Mouse (Mus musculus): Measurements from ENCODE around the gene Flnb. TPM values are rescaled to one million over a fixed set of nuclear protein-coding genes. Genes with fewer than 3 reads are reported as not detected.

Gene Flnb
- polyA plus RNA-seq, 1 experiment from 2014 or later, result 11.2 TPM

GRCm38 (mm10) chr14:7938809-7939784 lies 121.3 kb downstream of the Flnb start:
- 85% methylated on average over 19 of the region's 19 CpGs for WGBS
- Histone ChIP-seq H3K27ac (replicated peaks in 1 of 2; ENCODE audit: control insufficient read depth in 1 of 2, insufficient read depth in 1 of 2, low read depth in 2 of 2, low read length in 2 of 2) (no peak overlapping the region), H3K4me2 (ENCODE audit: low read length) (no peak overlapping the region), H3K4me1 (ENCODE audit: control insufficient read depth in 2 of 2, insufficient read depth in 2 of 2, low read length in 2 of 2) (peaks cover 18 to 30% of the 10 kb centered on the region in 2 experiments), H3K36me3 (ENCODE audit: control insufficient read depth, insufficient read depth, low read length) (peaks cover 38% of the 10 kb centered on the region), H3K9ac (ENCODE audit: low read length) (no peak overlapping the region), H3K4me3 (ENCODE audit: control insufficient read depth in 1 of 2, insufficient read depth in 1 of 2, low read depth in 1 of 2, low read length in 2 of 2) (no peak overlapping the region), H3K27me3 (ENCODE audit: control insufficient read depth, insufficient read depth, low read length) (no peaks in the 10 kb centered on the region), H3K9me3 (ENCODE audit: control insufficient read depth, low read length) (no peaks in the 10 kb centered on the region)
- no peak for ATAC-seq (ENCODE audit: insufficient number of reproducible peaks, insufficient read depth, low FRiP score, low read depth)

- 30% methylated on average over 5 of the region's 5 CpGs for WGBS
- ATAC-seq (ENCODE audit: insufficient number of reproducible peaks, insufficient read depth, low FRiP score, low read depth), result no peak
- peak overlapping the region; percentile 20 to 56 for H3K27ac ChIP-seq (replicated peaks in 1 of 2; ENCODE audit: control insufficient read depth in 1 of 2, insufficient read depth in 1 of 2, low read depth in 2 of 2, low read length in 2 of 2)
Observed at GRCm38 (mm10) chr14:7941413-7941812, 123.7 kb downstream of the Flnb start.

GRCm38 (mm10) chr14:7943101-7943800 lies 125.5 kb downstream of the Flnb start:
- H3K36me3 ChIP-seq (ENCODE audit: control insufficient read depth, insufficient read depth, low read length), result peaks cover 43% of the 10 kb centered on the region
- ATAC-seq (ENCODE audit: insufficient number of reproducible peaks, insufficient read depth, low FRiP score, low read depth), result peak; percentile 49; the same call in 1 of the 2 replicates
- no peak overlapping the region for H3K4me2 ChIP-seq (ENCODE audit: low read length)
- peaks cover 26 to 39% of the 10 kb centered on the region in 2 experiments for H3K4me1 ChIP-seq (ENCODE audit: control insufficient read depth in 2 of 2, insufficient read depth in 2 of 2, low read length in 2 of 2)
- no peaks in the 10 kb centered on the region for H3K9me3 ChIP-seq (ENCODE audit: control insufficient read depth, low read length)
- H3K27me3 ChIP-seq (ENCODE audit: control insufficient read depth, insufficient read depth, low read length), result no peaks in the 10 kb centered on the region
- no peak overlapping the region for H3K4me3 ChIP-seq (ENCODE audit: control insufficient read depth in 1 of 2, insufficient read depth in 1 of 2, low read depth in 1 of 2, low read length in 2 of 2)
- H3K27ac ChIP-seq (replicated peaks in 1 of 2; ENCODE audit: control insufficient read depth in 1 of 2, insufficient read depth in 1 of 2, low read depth in 2 of 2, low read length in 2 of 2), result peak overlapping the region in 1 of 2 experiments; percentile 50; a peak in 1 of 4 replicates
- WGBS, result 65% methylated on average over 7 of the region's 7 CpGs
- no peak overlapping the region; the same call in 1 of the 2 replicates for H3K9ac ChIP-seq (ENCODE audit: low read length)

More at GRCm38 (mm10) chr14:7941413-7941812, 123.7 kb downstream of the Flnb start:
- H3K36me3 ChIP-seq (ENCODE audit: control insufficient read depth, insufficient read depth, low read length), result peaks cover 37% of the 10 kb centered on the region
- no peaks in the 10 kb centered on the region for H3K27me3 ChIP-seq (ENCODE audit: control insufficient read depth, insufficient read depth, low read length)
- H3K9ac ChIP-seq (ENCODE audit: low read length), result no peak overlapping the region
- H3K4me3 ChIP-seq (ENCODE audit: control insufficient read depth in 1 of 2, insufficient read depth in 1 of 2, low read depth in 1 of 2, low read length in 2 of 2), result no peak overlapping the region
- no peak overlapping the region for H3K4me2 ChIP-seq (ENCODE audit: low read length)
- H3K9me3 ChIP-seq (ENCODE audit: control insufficient read depth, low read length), result no peaks in the 10 kb centered on the region
- peaks cover 26 to 39% of the 10 kb centered on the region in 2 experiments for H3K4me1 ChIP-seq (ENCODE audit: control insufficient read depth in 2 of 2, insufficient read depth in 2 of 2, low read length in 2 of 2)

- Histone ChIP-seq H3K36me3 (ENCODE audit: control insufficient read depth, insufficient read depth, low read length) (peaks cover 48% of the 10 kb centered on the region), H3K27ac (replicated peaks in 1 of 2; ENCODE audit: control insufficient read depth in 1 of 2, insufficient read depth in 1 of 2, low read depth in 2 of 2, low read length in 2 of 2) (peak overlapping the region in 1 of 2 experiments; percentile 50; a peak in 1 of 4 replicates), H3K4me3 (ENCODE audit: control insufficient read depth in 1 of 2, insufficient read depth in 1 of 2, low read depth in 1 of 2, low read length in 2 of 2) (no peak overlapping the region), H3K9me3 (ENCODE audit: control insufficient read depth, low read length) (no peaks in the 10 kb centered on the region), H3K9ac (ENCODE audit: low read length) (no peak overlapping the region; the same call in 1 of the 2 replicates), H3K4me1 (ENCODE audit: control insufficient read depth in 2 of 2, insufficient read depth in 2 of 2, low read length in 2 of 2) (peaks cover 26 to 39% of the 10 kb centered on the region in 2 experiments), H3K4me2 (ENCODE audit: low read length) (no peak overlapping the region), H3K27me3 (ENCODE audit: control insufficient read depth, insufficient read depth, low read length) (no peaks in the 10 kb centered on the region)
- WGBS, result 73% methylated on average over 3 of the region's 3 CpGs
- no peak for ATAC-seq (ENCODE audit: insufficient number of reproducible peaks, insufficient read depth, low FRiP score, low read depth)
Observed at GRCm38 (mm10) chr14:7943801-7944135, 126.0 kb downstream of the Flnb start.

- Histone ChIP-seq H3K4me1 (ENCODE audit: control insufficient read depth in 2 of 2, insufficient read depth in 2 of 2, low read length in 2 of 2) (peaks cover 26 to 39% of the 10 kb centered on the region in 2 experiments), H3K27ac (replicated peaks in 1 of 2; ENCODE audit: control insufficient read depth in 1 of 2, insufficient read depth in 1 of 2, low read depth in 2 of 2, low read length in 2 of 2) (0 out of 4 replicates have a peak overlapping the region, but pooled peaks of 1 of the 2 experiments have one; percentile 50), H3K27me3 (ENCODE audit: control insufficient read depth, insufficient read depth, low read length) (no peaks in the 10 kb centered on the region), H3K36me3 (ENCODE audit: control insufficient read depth, insufficient read depth, low read length) (peaks cover 51% of the 10 kb centered on the region), H3K4me3 (ENCODE audit: control insufficient read depth in 1 of 2, insufficient read depth in 1 of 2, low read depth in 1 of 2, low read length in 2 of 2) (no peak overlapping the region), H3K4me2 (ENCODE audit: low read length) (no peak overlapping the region), H3K9ac (ENCODE audit: low read length) (no peak overlapping the region), H3K9me3 (ENCODE audit: control insufficient read depth, low read length) (no peaks in the 10 kb centered on the region)
- ATAC-seq (ENCODE audit: insufficient number of reproducible peaks, insufficient read depth, low FRiP score, low read depth), result no peak
- WGBS, result 52% methylated on average over 8 of the region's 8 CpGs
Observed at GRCm38 (mm10) chr14:7944349-7945039, 126.7 kb downstream of the Flnb start.

- no peak for ATAC-seq (ENCODE audit: insufficient number of reproducible peaks, insufficient read depth, low FRiP score, low read depth)
- Histone ChIP-seq H3K27ac (replicated peaks in 1 of 2; ENCODE audit: control insufficient read depth in 1 of 2, insufficient read depth in 1 of 2, low read depth in 2 of 2, low read length in 2 of 2) (no peak overlapping the region), H3K9me3 (ENCODE audit: control insufficient read depth, low read length) (no peaks in the 10 kb centered on the region), H3K9ac (ENCODE audit: low read length) (no peak overlapping the region), H3K36me3 (ENCODE audit: control insufficient read depth, insufficient read depth, low read length) (peaks cover 58% of the 10 kb centered on the region), H3K4me2 (ENCODE audit: low read length) (no peak overlapping the region), H3K27me3 (ENCODE audit: control insufficient read depth, insufficient read depth, low read length) (no peaks in the 10 kb centered on the region), H3K4me1 (ENCODE audit: control insufficient read depth in 2 of 2, insufficient read depth in 2 of 2, low read length in 2 of 2) (peaks cover 26 to 39% of the 10 kb centered on the region in 2 experiments), H3K4me3 (ENCODE audit: control insufficient read depth in 1 of 2, insufficient read depth in 1 of 2, low read depth in 1 of 2, low read length in 2 of 2) (no peak overlapping the region)
- WGBS, result 61% methylated on average over 5 of the region's 5 CpGs
Observed at GRCm38 (mm10) chr14:7945261-7945660, 127.5 kb downstream of the Flnb start.

- H3K4me1 ChIP-seq (ENCODE audit: control insufficient read depth in 2 of 2, insufficient read depth in 2 of 2, low read length in 2 of 2), result peaks cover 16 to 26% of the 10 kb centered on the region in 2 experiments
- H3K27me3 ChIP-seq (ENCODE audit: control insufficient read depth, insufficient read depth, low read length), result no peaks in the 10 kb centered on the region
- H3K36me3 ChIP-seq (ENCODE audit: control insufficient read depth, insufficient read depth, low read length), result peaks cover 39% of the 10 kb centered on the region
- H3K4me2 ChIP-seq (ENCODE audit: low read length), result no peak overlapping the region
- no peak overlapping the region for H3K9ac ChIP-seq (ENCODE audit: low read length)
- ATAC-seq (ENCODE audit: insufficient number of reproducible peaks, insufficient read depth, low FRiP score, low read depth), result no peak
- H3K9me3 ChIP-seq (ENCODE audit: control insufficient read depth, low read length), result no peaks in the 10 kb centered on the region
- no peak overlapping the region for H3K4me3 ChIP-seq (ENCODE audit: control insufficient read depth in 1 of 2, insufficient read depth in 1 of 2, low read depth in 1 of 2, low read length in 2 of 2)
- no peak overlapping the region for H3K27ac ChIP-seq (replicated peaks in 1 of 2; ENCODE audit: control insufficient read depth in 1 of 2, insufficient read depth in 1 of 2, low read depth in 2 of 2, low read length in 2 of 2)
- 92% methylated on average over 9 of the region's 9 CpGs for WGBS
Observed at GRCm38 (mm10) chr14:7951234-7951633, 133.5 kb downstream of the Flnb start.
